Mouse (Mus musculus) liver, embryonic 13.5 days (tissue): Measurements from ENCODE around the gene Olfr1012. TPM values are rescaled to one million over a fixed set of nuclear protein-coding genes. Genes with fewer than 3 reads are reported as not detected.

Experiments used
- polyA plus RNA-seq: library from polyadenylated mRNA; unstranded; fragments of >200 nt; fragmentation: Nextera tagmentation; extraction: Ambion mirVana; gene quantifications from 2 replicates; pipeline ENCODE4 v1.2.1, GENCODE M21; 2015

Olfr1012 gene
- polyA plus RNA-seq, 1 experiment from 2014 or later = not detected

Other genes with a start within 250 kb of the Olfr1012 start
- not detected in 2 replicates for gene 4833423E24Rik, start 243.7 kb downstream of the Olfr1012 start, polyA plus RNA-seq
- not detected in 2 replicates for gene Olfr996, start 183.6 kb downstream of the Olfr1012 start, polyA plus RNA-seq
- not detected in 2 replicates for gene Olfr998, start 173.8 kb downstream of the Olfr1012 start, polyA plus RNA-seq
- gene Olfr1000, start 150.9 kb downstream of the Olfr1012 start, polyA plus RNA-seq = not detected in 2 replicates
- not detected in 2 replicates for gene Olfr1002, start 112.1 kb downstream of the Olfr1012 start, polyA plus RNA-seq
- not detected in 2 replicates for gene Olfr154, start 98.3 kb downstream of the Olfr1012 start, polyA plus RNA-seq
- not detected in 2 replicates for gene Olfr1006, start 84.0 kb downstream of the Olfr1012 start, polyA plus RNA-seq
- gene Olfr1008, start 73.3 kb downstream of the Olfr1012 start, polyA plus RNA-seq = not detected in 2 replicates
- gene Olfr1009, start 47.3 kb downstream of the Olfr1012 start, polyA plus RNA-seq = not detected in 2 replicates
- not detected in 2 replicates for gene Olfr1013, start 4.3 kb upstream of the Olfr1012 start, polyA plus RNA-seq
- gene Olfr1014, start 9.9 kb upstream of the Olfr1012 start, polyA plus RNA-seq = not detected in 2 replicates
- not detected in 2 replicates for gene Olfr1015, start 19.3 kb upstream of the Olfr1012 start, polyA plus RNA-seq
- gene Olfr1016, start 39.8 kb upstream of the Olfr1012 start, polyA plus RNA-seq = not detected in 2 replicates
- not detected in 2 replicates for gene Olfr1018, start 55.7 kb upstream of the Olfr1012 start, polyA plus RNA-seq
- not detected in 2 replicates for gene Olfr1019, start 82.7 kb upstream of the Olfr1012 start, polyA plus RNA-seq
- gene Olfr1020, start 84.3 kb upstream of the Olfr1012 start, polyA plus RNA-seq = not detected in 2 replicates
- gene Olfr1022, start 105.8 kb upstream of the Olfr1012 start, polyA plus RNA-seq = not detected in 2 replicates
- not detected in 2 replicates for gene Olfr1023, start 122.9 kb upstream of the Olfr1012 start, polyA plus RNA-seq
- gene Olfr1024, start 142.3 kb upstream of the Olfr1012 start, polyA plus RNA-seq = not detected in 2 replicates
- gene Olfr1025-ps1, start 152.4 kb upstream of the Olfr1012 start, polyA plus RNA-seq = not detected in 2 replicates
- not detected in 2 replicates for gene Olfr1026, start 158.8 kb upstream of the Olfr1012 start, polyA plus RNA-seq
- not detected in 2 replicates for gene Olfr1028, start 187.7 kb upstream of the Olfr1012 start, polyA plus RNA-seq
- not detected in 2 replicates for gene Olfr1029, start 211.1 kb upstream of the Olfr1012 start, polyA plus RNA-seq
- not detected in 2 replicates for gene Olfr1030, start 216.5 kb upstream of the Olfr1012 start, polyA plus RNA-seq
- not detected in 2 replicates for gene Olfr1031, start 227.5 kb upstream of the Olfr1012 start, polyA plus RNA-seq
- not detected in 2 replicates for gene Olfr1032, start 242.8 kb upstream of the Olfr1012 start, polyA plus RNA-seq